Mouse (Mus musculus): Measurements from ENCODE around the gene Unc13b. TPM values are rescaled to one million over a fixed set of nuclear protein-coding genes. Genes with fewer than 3 reads are reported as not detected.

Unc13b gene
- polyA plus RNA-seq, 1 experiment, result 0.42 TPM

- no peak for TF ChIP-seq POLR2A (IDR thresholded peaks at IDR 0.05; ENCODE audit: insufficient read length, low read depth)
- TF ChIP-seq E2F4 (IDR thresholded peaks at IDR 0.05; ENCODE audit: insufficient read depth), result no peak
- no peak for TF ChIP-seq REST (IDR thresholded peaks at IDR 0.05; ENCODE audit: insufficient read depth, insufficient read length)
- no peak for TF ChIP-seq POLR2AphosphoS2 (IDR thresholded peaks at IDR 0.05; ENCODE audit: insufficient read length, low read depth)
- TF ChIP-seq SRF (IDR thresholded peaks at IDR 0.05; ENCODE audit: control insufficient read depth, insufficient read length, low read depth), result no peak
- TF ChIP-seq CEBPB (IDR thresholded peaks at IDR 0.05; ENCODE audit: insufficient read depth, poor library complexity, severe bottlenecking), result no peak
- TF ChIP-seq TCF12 (IDR thresholded peaks at IDR 0.05; ENCODE audit: insufficient read depth, poor library complexity, severe bottlenecking), result no peak
- no peak for TF ChIP-seq TCF3 (IDR thresholded peaks at IDR 0.05; ENCODE audit: insufficient read length, low read depth)
- no peak for TF ChIP-seq MAX (IDR thresholded peaks at IDR 0.05; ENCODE audit: low read depth)
- TF ChIP-seq MYOG (IDR thresholded peaks at IDR 0.05; ENCODE audit: control insufficient read depth in 1 of 3, insufficient read depth in 1 of 3, insufficient read length in 2 of 3, low read depth in 2 of 3), result no peak
- TF ChIP-seq MYOD1 (IDR thresholded peaks at IDR 0.05; ENCODE audit: control insufficient read depth in 1 of 3, insufficient read length in 2 of 3, low read depth in 2 of 3), result no peak
- TF ChIP-seq USF1 (IDR thresholded peaks at IDR 0.05; ENCODE audit: low read depth), result no peak
- Histone ChIP-seq H3ac (ENCODE audit: control insufficient read depth, insufficient read length) (peak overlapping the region; percentile 14), H3K27me3 (ENCODE audit: control insufficient read depth, insufficient read depth, insufficient read length) (no peaks in the 10 kb centered on the region), H3K4me2 (ENCODE audit: low read depth) (peak overlapping the region; percentile 83), H3K4me3 (peak overlapping the region; percentile 73), H3K36me3 (ENCODE audit: control insufficient read depth, insufficient read depth) (peaks cover 4% of the 10 kb centered on the region), H3K79me2 (ENCODE audit: control insufficient read depth, insufficient read depth) (peaks cover 7% of the 10 kb centered on the region)
Observed at GRCm38 (mm10) chr4:43039609-43040008, 19.1 kb upstream of the Unc13b start.

GRCm38 (mm10) chr4:43040114-43040572 is 18.6 kb upstream of the Unc13b start:
- H3K36me3 ChIP-seq (ENCODE audit: control insufficient read depth, insufficient read depth), result no peaks in the 10 kb centered on the region
- H3K4me2 ChIP-seq (ENCODE audit: low read depth), result peak overlapping the region; percentile 83
- TF ChIP-seq REST (IDR thresholded peaks at IDR 0.05; ENCODE audit: insufficient read depth, insufficient read length) (no peak), SRF (IDR thresholded peaks at IDR 0.05; ENCODE audit: control insufficient read depth, insufficient read length, low read depth) (peak; percentile 92), POLR2AphosphoS2 (IDR thresholded peaks at IDR 0.05; ENCODE audit: insufficient read length, low read depth) (peak; percentile 98), MAX (IDR thresholded peaks at IDR 0.05; ENCODE audit: low read depth) (no peak), MYOD1 (IDR thresholded peaks at IDR 0.05; ENCODE audit: control insufficient read depth in 1 of 3, insufficient read length in 2 of 3, low read depth in 2 of 3) (peak in 1 of 3 experiments; percentile 88), MYOG (IDR thresholded peaks at IDR 0.05; ENCODE audit: control insufficient read depth in 1 of 3, insufficient read depth in 1 of 3, insufficient read length in 2 of 3, low read depth in 2 of 3) (peak in 2 of 3 experiments; percentile 64 to 85), E2F4 (IDR thresholded peaks at IDR 0.05; ENCODE audit: insufficient read depth) (no peak), TCF3 (IDR thresholded peaks at IDR 0.05; ENCODE audit: insufficient read length, low read depth) (peak; percentile 27), TCF12 (IDR thresholded peaks at IDR 0.05; ENCODE audit: insufficient read depth, poor library complexity, severe bottlenecking) (no peak), CEBPB (IDR thresholded peaks at IDR 0.05; ENCODE audit: insufficient read depth, poor library complexity, severe bottlenecking) (no peak), POLR2A (IDR thresholded peaks at IDR 0.05; ENCODE audit: insufficient read length, low read depth) (peak; percentile 98), USF1 (IDR thresholded peaks at IDR 0.05; ENCODE audit: low read depth) (no peak)
- H3K27me3 ChIP-seq (ENCODE audit: control insufficient read depth, insufficient read depth, insufficient read length), result no peaks in the 10 kb centered on the region
- peaks cover 7% of the 10 kb centered on the region for H3K79me2 ChIP-seq (ENCODE audit: control insufficient read depth, insufficient read depth)
- H3K4me3 ChIP-seq, result peak overlapping the region; percentile 73
- peak overlapping the region; percentile 14 for H3ac ChIP-seq (ENCODE audit: control insufficient read depth, insufficient read length)

- no peaks in the 10 kb centered on the region for H3K27me3 ChIP-seq (ENCODE audit: control insufficient read depth, insufficient read depth, insufficient read length)
- no peak overlapping the region for H3ac ChIP-seq (ENCODE audit: control insufficient read depth, insufficient read length)
- no peak for TF ChIP-seq POLR2A (IDR thresholded peaks at IDR 0.05; ENCODE audit: insufficient read length, low read depth)
- no peak for TF ChIP-seq MAX (IDR thresholded peaks at IDR 0.05; ENCODE audit: low read depth)
- TF ChIP-seq TCF3 (IDR thresholded peaks at IDR 0.05; ENCODE audit: insufficient read length, low read depth), result no peak
- no peak for TF ChIP-seq USF1 (IDR thresholded peaks at IDR 0.05; ENCODE audit: low read depth)
- TF ChIP-seq E2F4 (IDR thresholded peaks at IDR 0.05; ENCODE audit: insufficient read depth), result no peak
- TF ChIP-seq MYOD1 (IDR thresholded peaks at IDR 0.05; ENCODE audit: control insufficient read depth in 1 of 3, insufficient read length in 2 of 3, low read depth in 2 of 3), result no peak
- TF ChIP-seq POLR2AphosphoS2 (IDR thresholded peaks at IDR 0.05; ENCODE audit: insufficient read length, low read depth), result no peak
- no peak for TF ChIP-seq REST (IDR thresholded peaks at IDR 0.05; ENCODE audit: insufficient read depth, insufficient read length)
- no peak for TF ChIP-seq CEBPB (IDR thresholded peaks at IDR 0.05; ENCODE audit: insufficient read depth, poor library complexity, severe bottlenecking)
- no peak for TF ChIP-seq MYOG (IDR thresholded peaks at IDR 0.05; ENCODE audit: control insufficient read depth in 1 of 3, insufficient read depth in 1 of 3, insufficient read length in 2 of 3, low read depth in 2 of 3)
- TF ChIP-seq SRF (IDR thresholded peaks at IDR 0.05; ENCODE audit: control insufficient read depth, insufficient read length, low read depth), result no peak
- no peak for TF ChIP-seq TCF12 (IDR thresholded peaks at IDR 0.05; ENCODE audit: insufficient read depth, poor library complexity, severe bottlenecking)
- no peak overlapping the region for H3K4me3 ChIP-seq
- no peaks in the 10 kb centered on the region for H3K36me3 ChIP-seq (ENCODE audit: control insufficient read depth, insufficient read depth)
- peak overlapping the region; percentile 81 for H3K4me2 ChIP-seq (ENCODE audit: low read depth)
- H3K79me2 ChIP-seq (ENCODE audit: control insufficient read depth, insufficient read depth), result peaks cover 7% of the 10 kb centered on the region
Observed at GRCm38 (mm10) chr4:43040881-43041547, 17.7 kb upstream of the Unc13b start.

GRCm38 (mm10) chr4:43043644-43044357 is 15.0 kb upstream of the Unc13b start:
- Histone ChIP-seq H3ac (ENCODE audit: control insufficient read depth, insufficient read length) (no peak overlapping the region), H3K27me3 (ENCODE audit: control insufficient read depth, insufficient read depth, insufficient read length) (no peaks in the 10 kb centered on the region), H3K4me3 (no peak overlapping the region), H3K36me3 (ENCODE audit: control insufficient read depth, insufficient read depth) (no peaks in the 10 kb centered on the region), H3K4me2 (ENCODE audit: low read depth) (peak overlapping the region; percentile 79), H3K79me2 (ENCODE audit: control insufficient read depth, insufficient read depth) (no peaks in the 10 kb centered on the region)
- TF ChIP-seq TCF12 (IDR thresholded peaks at IDR 0.05; ENCODE audit: insufficient read depth, poor library complexity, severe bottlenecking) (no peak), USF1 (IDR thresholded peaks at IDR 0.05; ENCODE audit: low read depth) (no peak), CEBPB (IDR thresholded peaks at IDR 0.05; ENCODE audit: insufficient read depth, poor library complexity, severe bottlenecking) (no peak), MYOD1 (IDR thresholded peaks at IDR 0.05; ENCODE audit: control insufficient read depth in 1 of 3, insufficient read length in 2 of 3, low read depth in 2 of 3) (no peak)
